Mouse (Mus musculus) ES-Bruce4 (cell line): Measurements from ENCODE around the gene Cr2.

Experiments
- CTCF ChIP-seq: IDR thresholded peaks from one replicate; pipeline ENCODE4 v1.8.1; 2011; ENCODE audit warnings: low read depth, low read length
- EP300 ChIP-seq: IDR thresholded peaks from 2 replicates; pipeline ENCODE4 v1.6.1; 2011; ENCODE audit warnings: low read depth, low read length; ENCODE audit not compliant: insufficient read depth
- POLR2A ChIP-seq: IDR thresholded peaks from one replicate; pipeline ENCODE4 v1.8.1; 2011; ENCODE audit warnings: low read length; ENCODE audit not compliant: insufficient read depth

DNA sequence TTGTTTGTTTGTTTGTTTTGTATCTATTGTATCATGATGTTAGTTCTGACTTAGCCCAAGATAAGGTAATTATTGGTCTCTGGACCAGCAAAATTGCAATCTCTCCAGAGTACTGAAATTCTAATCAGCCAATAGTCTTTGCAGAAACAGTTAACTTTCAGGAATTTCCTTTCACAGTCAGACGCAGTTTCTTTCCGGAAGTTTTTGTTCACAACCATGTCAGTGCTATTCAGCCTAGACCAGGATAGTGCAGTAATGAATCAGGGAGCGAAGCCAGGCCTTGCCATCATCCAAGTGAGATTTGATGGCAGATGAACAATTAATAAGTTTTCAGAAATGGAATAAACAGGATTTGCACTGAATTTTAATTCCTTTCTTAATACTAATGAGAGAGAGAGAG is 44.4 kb downstream of the Cr2 start:
- TF ChIP-seq POLR2A (no peak), CTCF (no peak), EP300 (no peak)
